Mouse (Mus musculus): ENCODE data around the gene Tmtc1. TPM values are rescaled to one million over a fixed set of nuclear protein-coding genes. Genes with fewer than 3 reads are reported as not detected.
A peak's percentile ranks its signal among the peaks of the same experiment; 100 is the strongest.

The Tmtc1 gene
- total RNA-seq, 2 experiments from 2014 or later, result 36.8 to 40.8 TPM

- intact Hi-C loops (cut with DNase I), result loop anchor here (10.0 kb wide), 1 partner anchor 696 kb away; no protein-coding TSS in a partner anchor
These were observed 225.7 kb downstream of the Tmtc1 start for GRCm38 (mm10) chr6:148218235-148219076.

GRCm38 (mm10) chr6:148216752-148217151 is 227.4 kb downstream of the Tmtc1 start:
- intact Hi-C loops (cut with DNase I), result loop anchor here (10.0 kb wide), 1 partner anchor 698 kb away; no protein-coding TSS in a partner anchor
- no peak for DNase-seq (ENCODE audit: extremely low spot score in 1 of 2, low spot score in 2 of 2)

More at GRCm38 (mm10) chr6:148218235-148219076, 225.7 kb downstream of the Tmtc1 start:
- no peak for DNase-seq (ENCODE audit: extremely low spot score in 1 of 2, low spot score in 2 of 2)

- intact Hi-C loops (cut with DNase I), result loop anchor here (10.0 kb wide), 1 partner anchor 700 kb away; no protein-coding TSS in a partner anchor
- DNase-seq (ENCODE audit: extremely low spot score in 1 of 2, low spot score in 2 of 2), result peak; percentile 38 to 40
These were observed 229.4 kb downstream of the Tmtc1 start for GRCm38 (mm10) chr6:148214765-148215164.

GRCm38 (mm10) chr6:148211897-148212680 is 232.1 kb downstream of the Tmtc1 start, which contains the start of gene Ergic2:
Ergic2 (minus strand) TSS chr6:148212374.
- intact Hi-C loops (cut with DNase I), result loop anchor here (10.0 kb wide), 1 partner anchor 703 kb away; no protein-coding TSS in a partner anchor
- DNase-seq (ENCODE audit: extremely low spot score in 1 of 2, low spot score in 2 of 2), result peak; percentile 98 to 99

GRCm38 (mm10) chr6:148211391-148211876 is 232.8 kb downstream of the Tmtc1 start:
- intact Hi-C loops (cut with DNase I), result loop anchor here (10.0 kb wide), 1 partner anchor 703 kb away; no protein-coding TSS in a partner anchor
- DNase-seq (ENCODE audit: extremely low spot score in 1 of 2, low spot score in 2 of 2), result no peak

- intact Hi-C loops (cut with DNase I), result no loop called here
- DNase-seq (ENCODE audit: extremely low spot score in 1 of 2, low spot score in 2 of 2), result no peak
These were observed 236.7 kb downstream of the Tmtc1 start for GRCm38 (mm10) chr6:148207522-148207921.

- DNase-seq (ENCODE audit: extremely low spot score in 1 of 2, low spot score in 2 of 2), result no peak
- intact Hi-C loops (cut with DNase I), result no loop called here
These were observed 239.1 kb downstream of the Tmtc1 start for GRCm38 (mm10) chr6:148205134-148205533.

GRCm38 (mm10) chr6:148199729-148200128 is 244.5 kb downstream of the Tmtc1 start:
- intact Hi-C loops (cut with DNase I), result no loop called here
- no peak for DNase-seq (ENCODE audit: extremely low spot score in 1 of 2, low spot score in 2 of 2)

GRCm38 (mm10) chr6:148199177-148199576 is 245.0 kb downstream of the Tmtc1 start:
- no peak for DNase-seq (ENCODE audit: extremely low spot score in 1 of 2, low spot score in 2 of 2)
- intact Hi-C loops (cut with DNase I), result no loop called here

GRCm38 (mm10) chr6:148193972-148194701 is 250.1 kb downstream of the Tmtc1 start:
- DNase-seq (ENCODE audit: extremely low spot score in 1 of 2, low spot score in 2 of 2), result no peak
- intact Hi-C loops (cut with DNase I), result no loop called here

GRCm38 (mm10) chr6:148185694-148186093 is 258.5 kb downstream of the Tmtc1 start:
- intact Hi-C loops (cut with DNase I), result no loop called here
- DNase-seq (ENCODE audit: extremely low spot score in 1 of 2, low spot score in 2 of 2), result no peak

Other genes starting within 250 kb of the Tmtc1 start
- 10 to 100 TPM; 82.0 to 88.2 TPM for gene Ergic2, start 232.0 kb downstream of the Tmtc1 start, total RNA-seq (2021)